Mouse (Mus musculus): Measurements from ENCODE around the gene Ddr1. TPM values are rescaled to one million over a fixed set of nuclear protein-coding genes. Genes with fewer than 3 reads are reported as not detected.
A peak's percentile ranks its signal among the peaks of the same experiment; 100 is the strongest.

Ddr1 gene
- polyA plus RNA-seq, 1 experiment from 2014 or later = 50.6 TPM

DNA sequence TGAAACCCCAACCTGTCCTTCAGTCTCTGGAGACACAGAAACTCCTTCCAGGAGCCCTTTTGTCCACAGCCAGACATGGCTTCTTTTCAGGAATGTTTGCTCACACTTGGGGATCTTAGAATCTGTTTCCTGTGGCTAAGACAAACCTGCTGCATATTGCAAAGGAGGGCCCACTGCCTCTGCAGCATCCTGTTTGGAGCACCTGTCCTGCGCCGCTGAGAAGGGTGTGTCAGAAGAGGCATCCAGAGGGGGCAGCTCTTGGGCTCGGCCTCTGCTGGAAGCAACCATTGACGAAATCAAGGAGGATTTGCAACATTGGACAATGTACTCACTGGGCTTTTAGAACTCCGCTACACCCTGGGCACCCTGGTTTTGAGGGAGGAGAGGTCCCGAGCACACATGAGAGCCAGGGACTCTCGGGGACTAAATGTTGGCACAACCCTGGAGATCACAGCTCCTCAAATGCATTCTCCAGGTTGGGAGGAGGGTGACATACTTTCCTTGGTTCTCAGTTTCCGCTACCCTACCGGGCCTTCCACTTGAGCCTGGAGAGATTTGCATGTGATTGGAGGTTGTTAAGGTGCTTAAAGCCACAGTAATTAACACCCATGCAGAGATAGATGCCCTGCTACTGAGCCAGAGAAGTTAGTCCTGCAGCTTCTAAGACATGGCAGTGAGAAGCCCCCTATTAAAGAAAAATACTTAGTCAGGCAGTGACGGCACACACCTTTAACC is 23.2 kb upstream of the Ddr1 start:
- WGBS = 37% methylated on average over 10 of the region's 10 CpGs
- ATAC-seq (ENCODE audit: low read depth) = no peak

DNA sequence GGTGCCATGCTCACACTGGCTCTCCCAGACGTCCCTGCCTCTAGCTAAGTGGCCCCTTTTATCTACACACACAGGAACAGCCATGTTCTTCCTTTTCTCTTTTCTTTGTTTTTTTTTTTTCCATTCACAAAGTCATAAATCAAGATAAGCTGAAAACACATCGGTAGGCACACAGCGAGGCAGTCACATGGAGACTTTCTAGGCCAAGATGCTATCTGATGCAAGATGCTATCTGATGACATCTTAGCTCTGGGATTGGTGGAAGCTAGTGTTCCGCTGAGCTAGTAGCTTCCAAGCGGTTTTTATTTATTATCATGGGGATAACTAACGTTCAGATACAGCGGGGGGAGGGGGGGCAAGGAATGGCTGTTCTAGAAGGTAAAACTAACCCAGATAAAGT is 22.6 kb upstream of the Ddr1 start:
- no peaks in the 10 kb centered on the region for H3K36me3 ChIP-seq (ENCODE audit: control insufficient read depth, insufficient read depth, low read length)
- H3K4me1 ChIP-seq (ENCODE audit: control insufficient read depth, insufficient read depth, low read length) = peaks cover 8% of the 10 kb centered on the region
- H3K9ac ChIP-seq (ENCODE audit: low read depth, low read length) = no peak overlapping the region; the same call in 1 of the 2 replicates
- ATAC-seq (ENCODE audit: low read depth) (no peak), DNase-seq (ENCODE audit: low spot score) (no peak)
- WGBS = 44% methylated on average over 7 of the region's 7 CpGs
- H3K27ac ChIP-seq (replicated peaks; ENCODE audit: low read depth, low read length) = no peak overlapping the region
- H3K4me3 ChIP-seq (ENCODE audit: low read depth, low read length) = no peak overlapping the region
- no peak overlapping the region for H3K4me2 ChIP-seq (ENCODE audit: low read depth, low read length)
- H3K27me3 ChIP-seq (replicated peaks; ENCODE audit: control insufficient read depth, insufficient read depth, low read length) = 0 out of 2 replicates have a peak, but pooled peaks cover 3% of the 10 kb centered on the region
- H3K9me3 ChIP-seq (ENCODE audit: control insufficient read depth, low read length) = no peaks in the 10 kb centered on the region

More for the DNA sequence above, 23.2 kb upstream of the Ddr1 start:
- Histone ChIP-seq H3K27ac (replicated peaks; ENCODE audit: low read depth, low read length) (no peak overlapping the region), H3K4me2 (ENCODE audit: low read depth, low read length) (no peak overlapping the region), H3K4me1 (ENCODE audit: control insufficient read depth, insufficient read depth, low read length) (peaks cover 8% of the 10 kb centered on the region), H3K9ac (ENCODE audit: low read depth, low read length) (no peak overlapping the region; the same call in 1 of the 2 replicates), H3K9me3 (ENCODE audit: control insufficient read depth, low read length) (no peaks in the 10 kb centered on the region), H3K27me3 (replicated peaks; ENCODE audit: control insufficient read depth, insufficient read depth, low read length) (0 out of 2 replicates have a peak, but pooled peaks cover 3% of the 10 kb centered on the region), H3K4me3 (ENCODE audit: low read depth, low read length) (no peak overlapping the region), H3K36me3 (ENCODE audit: control insufficient read depth, insufficient read depth, low read length) (no peaks in the 10 kb centered on the region)
- no peak for DNase-seq (ENCODE audit: low spot score)

DNA sequence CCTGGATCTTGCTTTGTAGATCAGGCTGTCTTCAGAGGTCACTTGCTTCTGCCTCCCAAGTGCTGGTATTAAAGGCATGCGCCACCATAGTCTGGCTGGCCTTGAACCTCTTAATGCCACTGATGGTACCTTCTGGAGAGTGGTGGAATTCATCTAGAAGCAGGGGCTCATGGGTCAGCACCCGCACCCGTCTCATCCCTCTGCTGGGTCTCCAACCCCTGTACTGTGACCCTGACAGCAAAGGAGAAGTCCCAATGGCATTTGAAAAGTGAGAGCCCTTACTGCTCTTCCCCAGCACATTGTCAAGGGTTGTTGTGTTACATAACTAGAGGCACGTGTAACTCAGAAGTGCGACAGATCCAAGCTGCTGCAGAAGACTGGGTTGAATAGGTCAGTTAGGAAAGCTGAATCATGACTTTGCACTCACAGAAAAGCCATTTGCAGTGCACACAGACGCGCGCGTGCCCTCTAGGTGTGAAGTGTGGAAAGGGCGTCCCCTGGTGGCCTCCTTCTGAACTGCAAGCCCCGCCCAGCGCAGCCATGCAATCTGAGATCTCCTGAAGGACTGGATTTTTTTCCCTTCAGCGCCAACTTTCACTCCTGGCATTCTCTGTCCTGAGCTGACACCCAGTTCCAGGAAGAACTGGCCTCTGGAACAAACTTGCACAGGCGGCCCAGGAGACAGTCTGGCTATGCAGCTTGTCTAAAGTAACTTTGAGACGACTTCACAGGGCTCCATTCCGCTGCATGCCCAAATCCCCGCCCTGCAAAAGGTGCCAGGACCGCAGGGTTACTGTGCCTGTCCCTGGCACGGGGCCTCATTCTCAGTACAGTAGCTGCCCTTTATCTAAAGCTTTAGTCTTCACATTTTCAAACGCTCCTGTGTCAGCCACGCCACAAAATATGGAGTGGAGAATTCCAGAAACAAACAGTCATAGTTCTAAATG is 21.1 kb upstream of the Ddr1 start:
- Histone ChIP-seq H3K4me2 (ENCODE audit: low read depth, low read length) (peak overlapping the region; percentile 42), H3K9me3 (ENCODE audit: control insufficient read depth, low read length) (no peaks in the 10 kb centered on the region), H3K27ac (replicated peaks; ENCODE audit: low read depth, low read length) (no peak overlapping the region), H3K4me3 (ENCODE audit: low read depth, low read length) (peak overlapping the region; percentile 23), H3K9ac (ENCODE audit: low read depth, low read length) (0 out of 2 replicates have a peak overlapping the region, but pooled peaks have one; percentile 32), H3K36me3 (ENCODE audit: control insufficient read depth, insufficient read depth, low read length) (no peaks in the 10 kb centered on the region), H3K4me1 (ENCODE audit: control insufficient read depth, insufficient read depth, low read length) (peaks cover 3% of the 10 kb centered on the region; the same call in 1 of the 2 replicates), H3K27me3 (replicated peaks; ENCODE audit: control insufficient read depth, insufficient read depth, low read length) (0 out of 2 replicates have a peak, but pooled peaks cover 3% of the 10 kb centered on the region)
- peak; percentile 73 for ATAC-seq (ENCODE audit: low read depth)
- peak; percentile 91 for DNase-seq (ENCODE audit: low spot score)
- WGBS = 28% methylated on average over 21 of the region's 21 CpGs

DNA sequence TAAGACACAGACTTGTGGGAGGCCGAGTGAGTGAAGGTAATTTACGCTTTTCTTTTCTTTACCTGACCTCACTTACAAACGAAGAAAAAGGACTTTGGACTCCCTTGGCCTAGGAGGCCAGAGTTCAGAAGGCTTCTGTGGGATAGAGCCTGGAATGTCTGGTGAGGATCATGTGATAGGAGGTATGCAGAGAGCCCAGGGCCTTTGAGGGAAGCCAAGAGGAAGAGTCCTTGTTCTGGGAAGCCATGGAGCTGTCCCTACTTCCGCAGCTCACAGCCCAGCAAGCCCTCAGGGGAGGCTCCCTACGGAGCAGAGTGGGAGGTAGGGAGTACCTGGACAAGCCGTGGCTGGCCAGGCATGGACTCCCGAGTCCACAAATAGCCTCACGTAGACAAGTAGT is 17.3 kb upstream of the Ddr1 start:
- no peak overlapping the region for H3K27ac ChIP-seq (replicated peaks; ENCODE audit: low read depth, low read length)
- no peak overlapping the region for H3K9ac ChIP-seq (ENCODE audit: low read depth, low read length)
- no peak overlapping the region for H3K4me3 ChIP-seq (ENCODE audit: low read depth, low read length)
- H3K27me3 ChIP-seq (replicated peaks; ENCODE audit: control insufficient read depth, insufficient read depth, low read length) = 0 out of 2 replicates have a peak, but pooled peaks cover 2% of the 10 kb centered on the region
- no peak overlapping the region for H3K4me2 ChIP-seq (ENCODE audit: low read depth, low read length)
- no peak for DNase-seq (ENCODE audit: low spot score)
- ATAC-seq (ENCODE audit: low read depth) = no peak
- no peaks in the 10 kb centered on the region for H3K9me3 ChIP-seq (ENCODE audit: control insufficient read depth, low read length)
- no peaks in the 10 kb centered on the region for H3K36me3 ChIP-seq (ENCODE audit: control insufficient read depth, insufficient read depth, low read length)
- peaks cover 8% of the 10 kb centered on the region; the same call in 1 of the 2 replicates for H3K4me1 ChIP-seq (ENCODE audit: control insufficient read depth, insufficient read depth, low read length)
- WGBS = 56% methylated on average over 8 of the region's 8 CpGs

DNA sequence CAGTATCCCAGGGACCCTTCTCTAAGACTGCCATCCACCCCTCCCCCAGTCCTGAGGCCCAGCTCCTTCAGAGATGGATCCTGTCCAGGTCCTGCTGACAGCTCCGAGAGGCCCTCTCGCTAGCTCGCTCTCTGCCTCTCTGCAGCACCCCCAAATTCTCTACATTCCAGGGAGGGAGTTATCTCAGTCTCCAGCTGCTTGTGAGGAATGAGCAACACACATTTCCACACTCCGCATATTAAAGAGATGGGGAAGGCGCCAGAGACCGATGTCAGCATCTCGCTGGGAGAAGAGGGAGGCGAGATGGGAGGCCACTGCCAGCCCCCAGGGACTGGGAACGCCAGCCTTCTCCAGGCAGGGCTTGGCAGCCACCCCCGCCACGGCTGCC is 15.9 kb upstream of the Ddr1 start:
- Histone ChIP-seq H3K4me3 (ENCODE audit: low read depth, low read length) (no peak overlapping the region), H3K4me2 (ENCODE audit: low read depth, low read length) (peak overlapping the region; percentile 28), H3K4me1 (ENCODE audit: control insufficient read depth, insufficient read depth, low read length) (peaks cover 5% of the 10 kb centered on the region; the same call in 1 of the 2 replicates), H3K9me3 (ENCODE audit: control insufficient read depth, low read length) (no peaks in the 10 kb centered on the region), H3K36me3 (ENCODE audit: control insufficient read depth, insufficient read depth, low read length) (no peaks in the 10 kb centered on the region), H3K27ac (replicated peaks; ENCODE audit: low read depth, low read length) (0 out of 2 replicates have a peak overlapping the region, but pooled peaks have one; percentile 16), H3K27me3 (replicated peaks; ENCODE audit: control insufficient read depth, insufficient read depth, low read length) (no peaks in the 10 kb centered on the region), H3K9ac (ENCODE audit: low read depth, low read length) (no peak overlapping the region)
- WGBS = 4% methylated on average over 10 of the region's 11 CpGs
- ATAC-seq (ENCODE audit: low read depth) (peak; percentile 74), DNase-seq (ENCODE audit: low spot score) (peak; percentile 83)

DNA sequence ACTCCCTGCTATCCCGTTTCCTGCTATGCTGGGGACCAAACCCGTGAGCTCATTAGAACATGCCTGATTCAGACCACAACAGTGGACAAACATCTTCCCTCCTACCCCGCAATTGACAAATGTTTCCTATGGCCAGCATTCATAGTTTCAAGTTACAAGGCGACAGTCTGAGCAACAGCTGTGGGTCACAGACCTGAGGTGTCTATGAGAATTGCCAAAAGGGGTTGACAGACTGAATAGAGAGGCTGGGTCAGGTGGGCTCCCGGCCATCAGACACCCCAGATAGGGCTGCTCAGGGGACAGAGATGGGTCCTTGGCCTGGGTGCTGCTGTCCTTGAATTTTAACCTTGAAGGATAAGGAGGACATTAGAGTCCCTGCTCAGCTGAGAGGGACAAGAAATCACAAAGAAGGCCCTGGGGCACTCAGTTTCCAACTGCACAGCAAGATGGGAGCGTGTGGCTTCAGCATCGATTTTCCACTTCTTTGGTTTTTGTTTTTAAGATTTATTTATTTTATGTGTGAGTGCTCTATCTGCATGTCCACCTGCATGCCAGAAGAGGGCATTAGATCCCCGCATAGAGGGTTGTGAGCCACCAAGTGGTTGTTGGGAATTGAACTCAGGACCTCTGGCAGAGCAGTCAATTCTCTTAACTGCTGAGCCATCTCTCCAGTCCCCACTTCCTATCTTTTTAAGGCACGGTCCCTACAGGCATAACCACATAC is 15.4 kb upstream of the Ddr1 start:
- no peaks in the 10 kb centered on the region for H3K27me3 ChIP-seq (replicated peaks; ENCODE audit: control insufficient read depth, insufficient read depth, low read length)
- H3K4me3 ChIP-seq (ENCODE audit: low read depth, low read length) = no peak overlapping the region
- 0 out of 2 replicates have a peak overlapping the region, but pooled peaks have one; percentile 28 for H3K4me2 ChIP-seq (ENCODE audit: low read depth, low read length)
- no peak overlapping the region for H3K9ac ChIP-seq (ENCODE audit: low read depth, low read length)
- DNase-seq (ENCODE audit: low spot score) (no peak), ATAC-seq (ENCODE audit: low read depth) (peak; percentile 48; the same call in 1 of the 2 replicates)
- H3K36me3 ChIP-seq (ENCODE audit: control insufficient read depth, insufficient read depth, low read length) = no peaks in the 10 kb centered on the region
- peaks cover 5% of the 10 kb centered on the region; the same call in 1 of the 2 replicates for H3K4me1 ChIP-seq (ENCODE audit: control insufficient read depth, insufficient read depth, low read length)
- no peaks in the 10 kb centered on the region for H3K9me3 ChIP-seq (ENCODE audit: control insufficient read depth, low read length)
- 47% methylated on average over 9 of the region's 9 CpGs for WGBS
- H3K27ac ChIP-seq (replicated peaks; ENCODE audit: low read depth, low read length) = 0 out of 2 replicates have a peak overlapping the region, but pooled peaks have one; percentile 16

DNA sequence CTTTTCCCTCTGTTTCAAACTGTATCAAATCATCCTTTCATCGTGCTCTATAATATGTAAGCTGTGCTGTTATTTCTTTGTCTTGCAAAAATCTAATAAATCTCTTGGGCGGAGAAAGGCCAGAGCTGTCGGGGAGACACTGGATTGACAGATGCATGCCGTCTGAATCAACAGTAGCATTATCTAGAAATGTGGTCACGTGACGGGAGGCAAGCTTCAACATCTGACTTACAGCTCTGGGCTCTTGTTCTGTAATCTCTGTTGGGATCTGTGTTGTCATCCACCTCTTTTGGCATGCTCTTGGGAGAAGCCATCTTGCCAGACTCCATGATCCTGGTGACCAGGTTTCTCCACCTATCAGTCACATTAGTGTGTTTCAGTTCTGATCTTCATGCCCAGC is 12.7 kb upstream of the Ddr1 start:
- Histone ChIP-seq H3K27me3 (replicated peaks; ENCODE audit: control insufficient read depth, insufficient read depth, low read length) (no peaks in the 10 kb centered on the region), H3K36me3 (ENCODE audit: control insufficient read depth, insufficient read depth, low read length) (no peaks in the 10 kb centered on the region), H3K27ac (replicated peaks; ENCODE audit: low read depth, low read length) (no peak overlapping the region), H3K9me3 (ENCODE audit: control insufficient read depth, low read length) (no peaks in the 10 kb centered on the region), H3K4me3 (ENCODE audit: low read depth, low read length) (no peak overlapping the region), H3K4me2 (ENCODE audit: low read depth, low read length) (no peak overlapping the region), H3K4me1 (ENCODE audit: control insufficient read depth, insufficient read depth, low read length) (peaks cover 9% of the 10 kb centered on the region; the same call in 1 of the 2 replicates), H3K9ac (ENCODE audit: low read depth, low read length) (no peak overlapping the region)
- 79% methylated on average over 6 of the region's 6 CpGs for WGBS
- DNase-seq (ENCODE audit: low spot score) = no peak
- ATAC-seq (ENCODE audit: low read depth) = no peak

DNA sequence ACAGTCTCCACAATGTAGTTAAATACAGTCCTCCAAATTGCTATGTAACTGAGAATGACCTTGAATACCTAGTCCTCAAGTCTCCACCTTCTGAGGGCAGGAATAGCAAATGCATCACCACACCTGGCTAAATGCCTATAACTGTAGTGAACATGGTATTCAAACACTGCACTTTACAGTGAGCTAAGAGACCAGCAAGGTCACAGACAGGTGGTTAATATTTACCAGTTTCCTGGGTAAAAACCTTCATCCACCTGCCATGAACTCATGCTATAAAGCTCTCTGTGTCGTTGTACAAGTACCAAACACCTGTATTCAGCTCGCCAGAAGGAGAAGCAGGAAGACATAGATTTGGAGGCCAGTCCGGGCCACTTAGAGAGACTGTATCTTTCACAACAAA is 11.7 kb upstream of the Ddr1 start:
- H3K9ac ChIP-seq (ENCODE audit: low read depth, low read length) = no peak overlapping the region
- no peaks in the 10 kb centered on the region for H3K36me3 ChIP-seq (ENCODE audit: control insufficient read depth, insufficient read depth, low read length)
- H3K4me3 ChIP-seq (ENCODE audit: low read depth, low read length) = no peak overlapping the region
- H3K27me3 ChIP-seq (replicated peaks; ENCODE audit: control insufficient read depth, insufficient read depth, low read length) = no peaks in the 10 kb centered on the region
- no peak for ATAC-seq (ENCODE audit: low read depth)
- H3K27ac ChIP-seq (replicated peaks; ENCODE audit: low read depth, low read length) = no peak overlapping the region
- H3K9me3 ChIP-seq (ENCODE audit: control insufficient read depth, low read length) = no peaks in the 10 kb centered on the region
- H3K4me2 ChIP-seq (ENCODE audit: low read depth, low read length) = no peak overlapping the region
- no peak for DNase-seq (ENCODE audit: low spot score)
- WGBS = 85% methylated on average over 3 of the region's 3 CpGs
- peaks cover 11% of the 10 kb centered on the region for H3K4me1 ChIP-seq (ENCODE audit: control insufficient read depth, insufficient read depth, low read length)

Measured in embryonic facial prominence, embryonic 14.5 days (tissue).